Mouse (Mus musculus): ENCODE results near the gene Plxnb2.

Gene Plxnb2

GRCm38 (mm10) chr15:89180571-89181229 lies at the start of gene Plxnb2:
TSS of gene Plxnb2 (minus strand) at chr15:89180788.
- DNase-seq: peak; percentile 79 to 93

GRCm38 (mm10) chr15:89215611-89216233 lies 35.1 kb upstream of the Plxnb2 start:
- peak; percentile 6 to 43 for DNase-seq

GRCm38 (mm10) chr15:89214953-89215352 lies 34.4 kb upstream of the Plxnb2 start:
- no peak for DNase-seq

GRCm38 (mm10) chr15:89213517-89213916 lies 32.9 kb upstream of the Plxnb2 start:
- no peak for DNase-seq

- no peak for DNase-seq
These were observed 31.9 kb upstream of the Plxnb2 start for GRCm38 (mm10) chr15:89212495-89212894.

GRCm38 (mm10) chr15:89211716-89212461 lies 31.3 kb upstream of the Plxnb2 start:
- DNase-seq: peak; percentile 26 to 64

- DNase-seq: peak; percentile 84 to 92
These were observed 30.5 kb upstream of the Plxnb2 start, which contains the start of gene Ppp6r2 for GRCm38 (mm10) chr15:89210915-89211715. TSS of gene Ppp6r2 (plus strand) at chr15:89211553.

GRCm38 (mm10) chr15:89209886-89210761 lies 29.5 kb upstream of the Plxnb2 start:
- DNase-seq: peak; percentile 88 to 95

- no peak for DNase-seq
These were observed 26.9 kb upstream of the Plxnb2 start for GRCm38 (mm10) chr15:89207457-89207856.

GRCm38 (mm10) chr15:89197056-89197455 lies 16.5 kb upstream of the Plxnb2 start:
- DNase-seq: no peak

- peak; percentile 97 to 98 for DNase-seq
These were observed 15.7 kb upstream of the Plxnb2 start, which contains the start of gene Dennd6b for GRCm38 (mm10) chr15:89196313-89196706. TSS of gene Dennd6b (minus strand) at chr15:89196496.

- DNase-seq: peak; percentile 97
These were observed 15.2 kb upstream of the Plxnb2 start for GRCm38 (mm10) chr15:89195690-89196312.

- peak in 1 of 2 experiments; percentile 6 for DNase-seq
These were observed 14.7 kb upstream of the Plxnb2 start for GRCm38 (mm10) chr15:89195261-89195681.

GRCm38 (mm10) chr15:89184937-89185227 lies 4.3 kb upstream of the Plxnb2 start:
- DNase-seq: peak in 1 of 2 experiments; percentile 33

GRCm38 (mm10) chr15:89184141-89184936 lies 3.8 kb upstream of the Plxnb2 start:
- DNase-seq: peak in 1 of 2 experiments; percentile 33

GRCm38 (mm10) chr15:89182842-89183241 lies 2.3 kb upstream of the Plxnb2 start:
- no peak for DNase-seq

GRCm38 (mm10) chr15:89182328-89182741 lies 1.7 kb upstream of the Plxnb2 start:
- peak; percentile 51 to 71 for DNase-seq

- DNase-seq: no peak
These were observed 1.1 kb upstream of the Plxnb2 start for GRCm38 (mm10) chr15:89181561-89182270.

GRCm38 (mm10) chr15:89180081-89180541 lies 477 bp downstream of the Plxnb2 start:
- peak; percentile 45 to 66 for DNase-seq

- no peak for DNase-seq
These were observed 991 bp downstream of the Plxnb2 start for GRCm38 (mm10) chr15:89179630-89179964.
